Mouse (Mus musculus) mesoderm, embryonic 11.5 days (tissue): Measurements from ENCODE around the gene Sorl1.

Experiments
- DNase-seq: peaks from one replicate; pipeline ENCODE4 v3.0.0-alpha.2; 2012; ENCODE audit warnings: low read depth, low spot score

Gene Sorl1

GRCm38 (mm10) chr9:42122441-42122840 is 1.7 kb downstream of the Sorl1 start:
- DNase-seq, result no peak

- DNase-seq, result no peak
Measured at GRCm38 (mm10) chr9:42121631-42122354, 2.3 kb downstream of the Sorl1 start.

- peak; percentile 71 for DNase-seq
Measured at GRCm38 (mm10) chr9:42116418-42117056, 7.6 kb downstream of the Sorl1 start.

DNA sequence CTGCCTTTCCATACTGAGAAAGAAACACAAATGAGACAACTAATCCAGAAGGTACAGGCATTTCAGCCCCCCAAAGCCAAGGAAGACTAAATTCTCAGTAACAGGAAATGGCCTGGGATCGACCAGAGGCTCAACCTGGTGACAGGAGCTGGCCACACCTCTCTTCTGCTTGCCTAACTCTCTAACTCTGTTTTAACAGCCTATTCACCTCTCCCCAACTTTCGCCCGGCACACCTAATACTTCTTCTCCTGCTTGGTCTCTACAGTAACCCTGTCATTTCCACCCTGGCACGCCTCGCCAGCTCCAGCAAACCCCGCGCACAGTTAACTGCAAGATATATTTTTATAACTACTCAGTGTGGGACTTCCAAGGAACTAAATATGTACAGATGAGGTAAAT is 9.0 kb downstream of the Sorl1 start:
- DNase-seq, result no peak

DNA sequence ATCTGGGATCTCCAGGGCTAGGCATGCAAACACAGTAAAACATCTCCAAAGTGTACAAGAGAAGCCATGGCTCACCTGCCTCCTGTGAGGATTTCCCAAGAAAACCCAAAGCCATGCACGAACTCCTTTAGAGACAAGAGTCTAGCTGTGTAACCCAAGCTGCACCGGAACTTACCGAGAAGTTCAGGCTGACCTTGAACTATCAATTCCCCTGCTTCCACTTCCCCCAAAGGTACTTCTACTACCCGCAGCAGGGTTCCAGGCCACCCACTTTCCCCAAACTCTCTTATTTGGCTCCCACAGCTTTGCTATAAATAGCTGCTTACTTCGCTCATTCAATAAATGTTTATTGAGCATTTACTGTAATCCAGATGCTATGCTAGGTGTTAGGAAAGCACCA is 10.8 kb downstream of the Sorl1 start:
- no peak for DNase-seq

GRCm38 (mm10) chr9:42112691-42113090 is 11.4 kb downstream of the Sorl1 start:
- no peak for DNase-seq

DNA sequence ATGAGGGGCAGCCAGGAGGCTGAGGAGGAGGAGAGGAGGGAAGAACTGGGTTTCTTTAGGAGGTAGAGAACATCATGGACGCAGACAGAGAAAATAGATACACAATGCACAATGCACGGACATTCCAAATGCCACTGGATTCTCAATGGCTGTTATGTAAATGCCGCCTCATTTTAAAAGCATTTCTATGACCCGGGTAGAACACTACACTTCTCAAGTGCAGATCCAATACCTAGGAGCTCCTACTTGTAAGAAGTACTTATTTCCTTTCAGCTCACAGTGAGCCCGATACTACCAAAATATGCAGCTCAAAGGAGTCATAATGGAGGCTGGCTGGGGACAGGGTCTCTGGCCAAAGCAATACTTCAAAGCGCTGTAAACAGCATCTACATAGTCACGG is 12.8 kb downstream of the Sorl1 start:
- DNase-seq, result no peak

GRCm38 (mm10) chr9:42109837-42110451 is 14.2 kb downstream of the Sorl1 start:
- peak; percentile 41 for DNase-seq

GRCm38 (mm10) chr9:42109131-42109530 is 15.0 kb downstream of the Sorl1 start:
- no peak for DNase-seq

DNA sequence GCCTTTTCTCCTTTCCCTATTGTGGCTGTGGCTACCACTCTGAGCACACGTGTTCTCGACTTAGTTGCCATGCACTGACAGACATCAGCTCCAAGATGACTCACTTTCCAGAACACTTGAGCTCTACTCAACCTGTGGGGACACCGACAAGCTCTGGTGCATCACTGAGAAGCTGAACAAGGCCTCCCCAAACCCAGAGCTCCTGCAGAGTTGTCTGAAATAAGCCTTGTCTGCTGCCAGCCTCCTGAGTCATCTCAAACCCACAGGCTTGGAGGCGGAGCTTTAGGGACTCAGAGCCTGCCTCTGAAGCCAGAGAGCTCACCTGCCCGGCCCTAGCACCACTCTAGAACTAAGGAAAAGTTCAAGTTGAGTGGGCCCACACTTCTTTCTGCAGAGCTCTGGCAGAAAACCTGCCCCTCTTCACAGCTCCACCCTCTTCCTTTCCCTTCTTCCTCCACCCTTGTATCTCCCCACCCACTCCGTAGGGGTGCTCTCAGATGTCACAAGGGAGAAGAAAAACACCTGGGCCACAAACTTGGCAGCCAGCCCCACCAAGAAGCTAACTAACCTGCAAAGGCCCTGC is 15.6 kb downstream of the Sorl1 start:
- DNase-seq, result no peak

GRCm38 (mm10) chr9:42107062-42107461 is 17.0 kb downstream of the Sorl1 start:
- no peak for DNase-seq

DNA sequence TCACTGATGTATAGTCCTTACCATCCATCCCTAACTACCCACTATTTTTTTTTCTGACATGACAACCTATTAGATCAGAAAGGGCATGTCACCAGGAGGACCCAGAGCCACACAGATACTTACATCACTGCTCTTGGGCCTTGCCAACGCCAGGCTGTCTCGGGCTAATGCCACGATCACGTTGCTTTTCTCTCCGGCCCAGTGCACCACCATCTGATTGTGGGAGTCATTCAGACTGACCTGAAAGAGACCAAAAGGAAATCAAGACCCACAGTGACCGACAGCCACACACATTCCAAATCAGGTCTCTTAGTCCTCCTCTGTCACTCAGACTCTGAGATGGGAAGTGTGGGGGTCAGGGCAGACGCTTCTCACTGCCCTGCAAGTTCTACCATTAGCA is 17.8 kb downstream of the Sorl1 start:
- no peak for DNase-seq

- DNase-seq, result no peak
Measured at GRCm38 (mm10) chr9:42103546-42103945, 20.6 kb downstream of the Sorl1 start.

DNA sequence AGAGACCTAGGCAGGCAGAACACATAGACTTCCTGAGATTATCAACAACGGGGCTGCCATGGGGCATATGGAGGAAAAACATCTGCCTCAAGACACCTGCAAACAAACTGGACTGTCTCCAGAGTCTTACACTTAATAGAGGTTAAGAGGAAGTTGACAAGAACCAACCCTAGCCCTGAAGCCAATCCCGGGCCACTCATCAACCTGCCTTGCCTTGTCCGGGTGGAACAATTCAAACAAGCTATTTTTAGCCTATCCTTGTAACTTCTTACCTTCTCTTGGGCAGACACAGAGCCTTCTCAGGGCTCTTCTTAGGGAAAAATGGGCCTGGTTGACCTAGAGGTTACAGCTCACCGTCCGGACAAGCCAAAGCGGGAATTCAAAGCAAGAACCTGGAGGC is 22.1 kb downstream of the Sorl1 start:
- DNase-seq, result no peak

DNA sequence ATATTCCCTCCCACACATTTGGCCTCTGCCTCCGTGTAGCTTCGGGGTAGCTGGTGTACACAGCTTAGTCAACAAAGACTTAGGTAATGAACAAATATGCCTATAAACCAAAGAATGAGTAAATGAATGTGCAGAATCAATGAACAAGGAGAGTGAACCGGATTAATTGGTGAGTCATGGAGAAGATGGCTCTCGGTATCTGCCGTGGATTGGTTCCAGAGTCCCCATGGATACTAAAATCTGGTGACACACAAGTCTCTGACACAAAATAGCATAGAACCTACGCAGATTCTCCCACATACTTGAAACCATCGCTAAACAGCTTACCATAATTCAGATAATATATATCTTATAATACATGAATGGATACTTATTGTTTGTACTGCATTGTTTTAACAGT is 22.8 kb downstream of the Sorl1 start:
- DNase-seq, result no peak

DNA sequence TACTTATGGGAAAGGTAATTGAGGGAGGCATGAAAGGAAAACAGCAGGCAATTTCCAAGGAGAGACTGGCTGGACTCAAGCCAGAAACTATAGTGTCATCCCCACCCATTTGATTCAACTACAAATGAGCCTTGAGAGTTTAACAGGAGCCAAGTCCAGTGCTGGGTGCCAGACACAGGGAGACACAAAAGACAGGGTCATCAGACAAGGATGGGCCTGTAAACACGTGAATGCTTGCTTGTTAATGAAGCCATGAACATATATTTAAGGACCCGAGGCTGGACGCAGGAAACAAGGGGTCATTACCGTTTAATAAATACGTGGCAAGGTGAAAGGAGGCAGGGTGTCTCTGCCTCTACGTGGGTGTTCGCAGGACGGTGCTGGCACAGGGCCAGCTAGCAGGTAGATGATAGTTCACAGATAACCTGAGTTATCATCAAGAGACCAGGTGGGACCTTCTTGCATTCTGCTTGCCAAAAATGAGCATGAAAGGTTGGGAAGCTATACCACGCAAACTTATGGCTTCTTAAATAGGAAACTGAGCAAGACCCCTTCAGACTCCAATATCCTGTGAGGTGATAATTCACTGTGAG is 23.4 kb downstream of the Sorl1 start:
- DNase-seq, result no peak

DNA sequence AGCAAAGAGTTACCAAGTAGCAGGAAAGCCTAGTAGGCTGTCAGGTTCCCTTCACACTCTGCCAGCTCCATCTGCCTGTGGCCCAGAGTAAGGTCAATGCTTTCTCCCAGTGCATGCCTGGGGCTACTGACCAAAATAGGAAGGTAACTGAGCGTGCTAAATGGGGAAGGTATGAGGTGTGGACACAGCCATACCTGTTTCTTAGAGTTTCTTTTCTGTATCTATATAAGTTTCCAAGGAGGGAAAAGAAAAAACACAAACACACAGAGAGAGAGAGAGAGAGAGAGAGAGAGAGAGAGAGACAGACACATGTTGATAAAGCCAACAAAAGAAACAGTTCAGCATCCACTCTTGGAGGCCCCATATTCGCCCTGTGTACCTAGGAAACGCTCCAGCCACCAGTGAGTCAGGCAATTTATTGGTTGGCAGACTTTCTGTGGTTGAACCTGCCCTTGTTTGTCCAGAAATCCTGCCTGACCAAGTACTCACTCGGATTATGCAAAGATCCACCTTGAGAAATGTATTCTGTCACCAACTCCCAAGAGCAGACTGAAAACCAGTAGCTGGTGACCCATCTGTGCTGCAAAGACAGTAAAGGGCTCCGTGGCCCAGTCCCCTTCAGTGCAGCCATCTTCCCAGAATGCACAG is 25.5 kb downstream of the Sorl1 start:
- DNase-seq, result no peak

- no peak for DNase-seq
Measured at GRCm38 (mm10) chr9:42097731-42098473, 26.2 kb downstream of the Sorl1 start.

GRCm38 (mm10) chr9:42097006-42097730 is 26.9 kb downstream of the Sorl1 start:
- DNase-seq, result no peak

- no peak for DNase-seq
Measured at GRCm38 (mm10) chr9:42094752-42095151, 29.3 kb downstream of the Sorl1 start.
